Mouse (Mus musculus) thymus, adult 2 months (tissue): ENCODE data around the gene Spry1. TPM values are rescaled to one million over a fixed set of nuclear protein-coding genes. Genes with fewer than 3 reads are reported as not detected.

Experiments
- DNase-seq: peaks from one replicate; pipeline ENCODE4 v3.0.0; 2021
- H3K27ac ChIP-seq: fragments of 200-500 bp; 2 replicates; pipeline ENCODE4 v1.5.1; 2012; ENCODE audit warnings: low read length, control low read depth; ENCODE audit not compliant: control insufficient read depth, insufficient read depth
- H3K27me3 ChIP-seq: fragments of 200-500 bp; 2 replicates; pipeline ENCODE4 v1.6.1; 2012; ENCODE audit warnings: mild to moderate bottlenecking, low read length, moderate library complexity, mixed read lengths; ENCODE audit not compliant: control insufficient read depth, insufficient read depth
- H3K36me3 ChIP-seq: fragments of 200-500 bp; 2 replicates; pipeline ENCODE4 v1.6.1; 2012; ENCODE audit warnings: mild to moderate bottlenecking, low read length, moderate library complexity; ENCODE audit not compliant: control insufficient read depth, insufficient read depth
- H3K4me1 ChIP-seq: fragments of 200-500 bp; replicated peaks from 2 replicates; pipeline ENCODE4 v1.6.1; 2012; ENCODE audit warnings: low read length; ENCODE audit not compliant: control insufficient read depth, insufficient read depth
- H3K4me3 ChIP-seq: fragments of 200-500 bp; 2 replicates; pipeline ENCODE4 v1.5.1; 2012; ENCODE audit warnings: mild to moderate bottlenecking, low read length, control low read depth, moderate library complexity; ENCODE audit not compliant: control insufficient read depth, insufficient read depth
- CTCF ChIP-seq: fragments of 200-500 bp; IDR thresholded peaks from 2 replicates; pipeline ENCODE4 v1.5.1; 2012; ENCODE audit warnings: mild to moderate bottlenecking, control low read depth, low read length, moderate library complexity, borderline replicate concordance; ENCODE audit not compliant: control insufficient read depth, poor library complexity, insufficient read depth; ENCODE audit errors: extremely low read depth
- POLR2A ChIP-seq: fragments of 200-500 bp; IDR thresholded peaks from 2 replicates; pipeline ENCODE4 v1.6.1; 2012; ENCODE audit warnings: mild to moderate bottlenecking, low read length, control low read depth, moderate library complexity; ENCODE audit not compliant: control insufficient read depth, poor library complexity, insufficient read depth; ENCODE audit errors: extremely low read depth
- WGBS: fragments of 180-500 bp; shearing (Covaris S2); methylation state at CpG from one replicate; pipeline ENCODE4 v1.1.7; 2018; 5-methylcytosine and 5-hydroxymethylcytosine counted together
- polyA plus RNA-seq: library from polyadenylated mRNA; depleted of rRNA; stranded (reverse); fragments of >200 nt; gene quantifications from 2 replicates; pipeline ENCODE4 v1.2.3, GENCODE M21; 2012

The Spry1 gene
- polyA plus RNA-seq, 1 experiment: 12.7 TPM

DNA sequence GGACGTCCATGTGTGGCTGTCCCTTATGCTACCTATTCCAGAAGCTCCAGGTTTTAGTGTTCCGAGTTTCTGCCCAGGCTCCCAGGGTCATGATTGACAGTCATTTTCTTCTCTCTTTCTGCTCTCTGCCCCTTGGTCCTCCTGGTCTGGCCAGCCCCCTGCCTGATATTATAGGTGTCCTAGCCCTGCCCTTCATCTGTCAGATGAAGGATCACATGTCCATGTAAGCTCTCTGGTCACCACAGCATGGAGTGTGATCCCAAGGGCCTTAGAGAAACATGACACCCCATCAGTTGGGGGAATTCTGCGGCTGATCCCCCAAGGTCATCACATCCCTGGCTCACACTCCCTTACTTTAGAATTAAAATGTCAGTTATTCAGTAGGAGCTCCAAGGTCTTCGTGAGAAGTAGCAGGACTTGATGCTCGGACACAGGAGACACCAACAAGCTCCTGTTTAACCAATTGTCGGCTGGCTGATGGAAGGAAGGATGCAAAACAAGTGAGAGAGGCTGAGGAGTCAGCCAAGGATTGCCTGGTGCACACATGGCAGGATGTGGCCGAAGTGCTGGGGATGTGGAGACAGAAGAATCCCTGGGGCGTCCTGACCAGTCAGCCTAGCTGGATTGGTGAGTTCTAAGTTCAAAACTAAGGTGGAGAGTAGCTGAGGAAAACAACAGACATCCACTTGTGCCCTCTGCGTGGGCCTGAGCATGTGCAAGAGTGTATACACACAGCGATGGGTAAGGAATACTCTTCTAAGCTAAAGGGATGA lies 24.7 kb upstream of the Spry1 start:
- TF ChIP-seq CTCF (no peak), POLR2A (no peak)
- no peaks in the 10 kb centered on the region for H3K36me3 ChIP-seq
- H3K27me3 ChIP-seq: no peaks in the 10 kb centered on the region
- no peak for DNase-seq
- WGBS: 95% methylated on average over 10 of the region's 10 CpGs
- no peak overlapping the region for H3K27ac ChIP-seq
- peaks cover 5% of the 10 kb centered on the region for H3K4me1 ChIP-seq
- no peak overlapping the region for H3K4me3 ChIP-seq

DNA sequence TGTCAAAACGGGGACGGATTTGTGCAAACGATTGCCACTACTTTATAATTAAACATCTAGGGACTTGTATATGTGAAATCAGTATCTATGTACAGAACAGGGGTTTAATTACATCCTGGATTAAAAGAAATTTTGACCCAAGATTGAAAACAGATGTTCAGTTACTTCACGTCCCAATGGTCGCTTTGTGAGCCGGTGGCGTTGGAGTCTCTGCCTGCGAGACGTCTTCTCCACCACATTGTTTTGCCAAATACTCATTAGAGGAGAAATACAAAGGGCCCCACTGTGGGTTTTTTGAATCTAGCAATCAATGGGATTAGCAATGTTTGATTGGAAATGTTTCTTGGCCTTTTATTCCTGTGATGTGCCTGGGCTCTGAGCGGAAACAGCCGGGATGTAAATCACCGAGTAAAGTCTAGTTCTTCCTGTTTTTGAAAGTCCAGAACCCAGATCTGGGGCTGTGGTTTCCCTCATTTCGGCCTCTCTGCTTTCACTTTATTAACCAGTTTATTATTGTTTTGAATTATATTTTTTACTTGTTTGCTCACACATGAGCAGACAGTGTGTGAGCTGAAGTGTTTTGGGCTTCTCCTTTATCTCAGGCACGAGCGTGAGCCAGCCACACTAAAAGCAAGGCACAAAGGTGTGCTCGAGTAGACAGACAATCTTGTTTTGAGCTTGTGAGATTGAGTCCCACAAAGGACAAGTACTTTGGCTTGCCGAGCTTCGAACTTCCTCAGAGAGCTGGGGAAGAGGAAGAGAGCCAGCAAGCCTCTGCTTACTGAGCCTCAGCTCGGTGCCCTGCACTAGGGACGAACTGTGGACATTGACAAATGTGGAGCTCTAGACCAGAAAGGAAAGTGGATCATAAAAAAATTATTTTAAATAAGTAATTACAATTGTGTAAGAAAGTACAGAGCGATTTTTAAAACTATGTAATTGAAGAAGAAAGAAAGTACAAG lies 22.9 kb upstream of the Spry1 start:
- WGBS: 51% methylated on average over 21 of the region's 21 CpGs

DNA sequence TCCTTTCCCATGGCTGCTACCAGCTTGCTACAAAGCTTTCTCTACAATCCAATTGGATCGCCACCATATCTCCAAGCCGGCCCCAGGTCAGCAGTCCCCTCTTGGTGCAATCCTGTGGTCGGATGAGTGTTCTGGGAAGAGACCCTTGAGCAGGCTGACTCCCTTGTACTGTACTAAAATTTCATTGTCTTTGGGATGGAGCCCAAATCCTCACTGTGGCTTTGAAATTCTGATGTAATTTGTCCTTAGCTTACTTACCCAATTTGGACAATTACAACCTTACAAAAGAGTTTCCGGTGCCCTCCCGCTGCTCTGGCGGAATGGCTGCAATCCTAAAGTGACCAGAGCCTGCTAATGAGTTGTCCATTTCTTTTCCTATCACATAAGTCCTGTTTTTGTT lies 7.5 kb upstream of the Spry1 start:
- WGBS: over 99% methylated on average over 6 of the region's 6 CpGs
- no peaks in the 10 kb centered on the region for H3K36me3 ChIP-seq
- H3K4me1 ChIP-seq: no peaks in the 10 kb centered on the region
- H3K27me3 ChIP-seq: no peaks in the 10 kb centered on the region
- H3K4me3 ChIP-seq: no peak overlapping the region
- no peak for TF ChIP-seq POLR2A
- no peak for TF ChIP-seq CTCF
- H3K27ac ChIP-seq: no peak overlapping the region
- DNase-seq: no peak

More for the DNA sequence above, 22.9 kb upstream of the Spry1 start:
- Histone ChIP-seq H3K4me3 (no peak overlapping the region), H3K27ac (no peak overlapping the region), H3K27me3 (no peaks in the 10 kb centered on the region), H3K4me1 (peaks cover 5% of the 10 kb centered on the region), H3K36me3 (no peaks in the 10 kb centered on the region)
- TF ChIP-seq CTCF: no peak
- DNase-seq: no peak

DNA sequence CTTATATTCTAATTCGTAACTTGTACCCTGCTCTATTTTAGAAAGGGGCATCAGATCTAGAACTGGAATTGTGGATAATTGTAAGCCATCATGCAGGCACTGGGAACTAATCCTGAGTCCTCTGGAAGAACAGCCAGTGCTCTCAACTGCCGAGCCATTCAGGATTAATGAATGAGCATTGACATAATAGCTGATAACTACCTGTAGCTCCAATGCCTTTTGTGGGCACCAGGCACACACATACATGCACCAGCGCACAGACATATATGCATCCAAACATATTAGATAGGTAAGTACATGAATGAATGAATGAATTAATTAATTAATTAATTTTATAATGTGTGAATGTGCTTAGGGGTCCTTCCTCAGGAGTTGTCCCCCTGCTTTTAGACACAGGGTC lies 7.0 kb upstream of the Spry1 start:
- Histone ChIP-seq H3K27me3 (no peaks in the 10 kb centered on the region), H3K27ac (no peak overlapping the region), H3K36me3 (no peaks in the 10 kb centered on the region), H3K4me1 (no peaks in the 10 kb centered on the region), H3K4me3 (no peak overlapping the region)
- no peak for DNase-seq
- TF ChIP-seq CTCF: no peak
- TF ChIP-seq POLR2A: no peak
- 95% methylated on average over 3 of the region's 3 CpGs for WGBS

DNA sequence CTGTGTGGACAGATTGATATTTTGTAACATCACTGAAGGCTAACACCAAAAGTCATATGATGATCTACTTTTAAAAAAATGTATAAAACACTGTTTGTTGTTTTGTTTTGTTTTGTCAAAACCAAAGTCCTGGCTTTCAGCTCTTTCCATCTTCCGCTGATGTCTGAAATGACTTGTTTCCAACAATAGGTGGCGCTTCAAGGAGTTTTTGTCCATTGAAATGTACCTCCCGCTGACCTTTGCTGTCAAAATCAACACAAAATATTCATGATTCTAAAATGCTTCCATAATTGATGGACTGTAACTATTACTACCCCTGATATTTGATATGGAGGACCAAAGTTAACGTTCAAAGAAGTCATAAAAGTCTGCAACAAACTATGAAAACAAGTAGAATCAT lies 5.1 kb upstream of the Spry1 start:
- peak; percentile 43 for DNase-seq

DNA sequence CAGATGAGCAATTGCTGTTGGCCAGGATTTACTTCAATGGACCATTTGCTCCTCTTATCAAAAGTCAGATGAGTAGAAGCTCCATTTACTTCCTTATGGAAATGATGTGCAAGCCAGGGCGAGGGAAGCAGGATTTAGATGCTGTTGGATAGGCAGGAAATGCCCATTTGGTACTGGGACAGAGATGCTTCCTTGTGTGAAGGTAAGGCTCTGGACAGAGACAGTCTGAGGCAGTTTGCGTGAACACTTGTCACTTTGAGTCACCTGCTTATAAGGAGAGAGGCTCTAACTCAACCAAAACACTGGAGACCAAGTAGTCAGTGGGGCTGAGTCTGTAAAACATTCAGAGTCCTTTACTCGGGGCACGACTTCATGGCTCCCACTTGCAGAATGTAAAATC lies 2.8 kb upstream of the Spry1 start:
- DNase-seq: no peak
- Histone ChIP-seq H3K36me3 (no peaks in the 10 kb centered on the region), H3K27me3 (no peaks in the 10 kb centered on the region), H3K27ac (no peak overlapping the region), H3K4me1 (no peaks in the 10 kb centered on the region), H3K4me3 (no peak overlapping the region)
- 95% methylated on average over 4 of the region's 4 CpGs for WGBS
- TF ChIP-seq POLR2A: no peak
- no peak for TF ChIP-seq CTCF

More for the DNA sequence above, 5.1 kb upstream of the Spry1 start:
- H3K27ac ChIP-seq: no peak overlapping the region
- WGBS: 23% methylated on average over 4 of the region's 4 CpGs
- no peaks in the 10 kb centered on the region for H3K4me1 ChIP-seq
- no peaks in the 10 kb centered on the region for H3K36me3 ChIP-seq
- TF ChIP-seq POLR2A (no peak), CTCF (no peak)
- no peaks in the 10 kb centered on the region for H3K27me3 ChIP-seq
- H3K4me3 ChIP-seq: no peak overlapping the region
